Mouse (Mus musculus): ENCODE results near the gene Gm21304. TPM values are rescaled to one million over a fixed set of nuclear protein-coding genes. Genes with fewer than 3 reads are reported as not detected.

The Gm21304 gene
- polyA plus RNA-seq, 1 experiment from 2014 or later: not detected

- H3K27me3 ChIP-seq (ENCODE audit: control insufficient read depth, insufficient read depth, low read length): no peaks in the 10 kb centered on the region
- no peaks in the 10 kb centered on the region for H3K36me3 ChIP-seq (ENCODE audit: control insufficient read depth, insufficient read depth, low read length)
- 80% methylated on average over 3 of the region's 3 CpGs for WGBS
- H3K27ac ChIP-seq (ENCODE audit: low read depth, low read length): no peak overlapping the region
- no peaks in the 10 kb centered on the region for H3K9me3 ChIP-seq (ENCODE audit: control insufficient read depth, low read length)
- no peak overlapping the region for H3K9ac ChIP-seq (ENCODE audit: low read length)
- no peak for ATAC-seq (replicated peaks; ENCODE audit: low FRiP score)
- H3K4me1 ChIP-seq (replicated peaks; ENCODE audit: control insufficient read depth, insufficient read depth, low read length): no peaks in the 10 kb centered on the region
- DNase-seq (ENCODE audit: low spot score): no peak
- H3K4me3 ChIP-seq (ENCODE audit: low read depth, low read length): no peak overlapping the region
- no peak overlapping the region for H3K4me2 ChIP-seq (ENCODE audit: low read depth, low read length, severe bottlenecking)
These were observed 42.1 kb downstream of the Gm21304 start for GRCm38 (mm10) chr10:104210268-104210990.

DNA sequence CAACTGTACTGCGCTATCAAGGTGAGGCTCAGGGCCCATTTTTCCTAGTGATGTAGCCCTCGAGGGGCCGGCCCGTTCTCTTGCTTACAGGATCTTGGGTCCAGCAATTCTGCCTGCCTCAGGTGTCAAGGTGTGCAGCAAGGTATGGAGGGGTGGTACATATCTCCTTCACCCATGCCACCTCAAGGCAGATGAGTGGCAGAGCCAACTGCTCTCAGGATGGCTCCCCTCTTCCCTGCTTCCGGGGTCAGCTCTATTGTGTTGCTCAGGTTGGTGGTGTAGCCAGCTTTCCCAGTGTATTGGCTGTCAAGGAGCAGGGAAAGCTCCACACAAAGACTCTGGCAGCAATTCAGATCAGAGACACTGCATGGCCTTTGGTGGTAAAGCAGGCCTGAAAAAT, 46.2 kb downstream of the Gm21304 start:
- no peak overlapping the region for H3K4me3 ChIP-seq (ENCODE audit: low read depth, low read length)
- DNase-seq (ENCODE audit: low spot score): no peak
- no peak overlapping the region for H3K9ac ChIP-seq (ENCODE audit: low read length)
- no peak for ATAC-seq (replicated peaks; ENCODE audit: low FRiP score)
- no peaks in the 10 kb centered on the region for H3K27me3 ChIP-seq (ENCODE audit: control insufficient read depth, insufficient read depth, low read length)
- H3K4me2 ChIP-seq (ENCODE audit: low read depth, low read length, severe bottlenecking): no peak overlapping the region
- no peaks in the 10 kb centered on the region for H3K9me3 ChIP-seq (ENCODE audit: control insufficient read depth, low read length)
- no peak overlapping the region for H3K27ac ChIP-seq (ENCODE audit: low read depth, low read length)
- H3K36me3 ChIP-seq (ENCODE audit: control insufficient read depth, insufficient read depth, low read length): no peaks in the 10 kb centered on the region
- WGBS: 85% methylated on average over 5 of the region's 5 CpGs
- no peaks in the 10 kb centered on the region for H3K4me1 ChIP-seq (replicated peaks; ENCODE audit: control insufficient read depth, insufficient read depth, low read length)

Other genes starting within 250 kb of the Gm21304 start
- gene Gm21293, start 25.5 kb upstream of the Gm21304 start, polyA plus RNA-seq (2014; fragmentation: Nextera tagmentation; extraction: Ambion mirVana): not detected in 2 replicates
- gene Gm6763, start 17.0 kb upstream of the Gm21304 start, polyA plus RNA-seq (2014; fragmentation: Nextera tagmentation; extraction: Ambion mirVana): not detected in 2 replicates
- not detected in 2 replicates for gene Gm8764, start 8.5 kb upstream of the Gm21304 start, polyA plus RNA-seq (2014; fragmentation: Nextera tagmentation; extraction: Ambion mirVana)
- gene Gm21312, start 8.5 kb downstream of the Gm21304 start, polyA plus RNA-seq (2014; fragmentation: Nextera tagmentation; extraction: Ambion mirVana): not detected in 2 replicates
- not detected in 2 replicates for gene Gm20765, start 17.0 kb downstream of the Gm21304 start, polyA plus RNA-seq (2014; fragmentation: Nextera tagmentation; extraction: Ambion mirVana)
- gene Gm4340, start 25.5 kb downstream of the Gm21304 start, polyA plus RNA-seq (2014; fragmentation: Nextera tagmentation; extraction: Ambion mirVana): not detected in 2 replicates